Mouse (Mus musculus) lung, postnatal 0 days (tissue): ENCODE measurements at regions not wholly inside any gene's neighbourhood (a gene's known extent, or its start where the extent isn't known, plus 50 kb on each side); places are given as distances from the start of the nearest gene placed in this dataset.
"Not testable (repeated sequence)": the region's sequence is repeated elsewhere in the genome, so short reads cannot be mapped to it uniquely, and the experiment has no call there.

Experiments used
- ATAC-seq: fragments of 200-750 bp; cut with Nextera tagmentation; 2 replicates; pipeline ENCODE4 v1.8.0; 2017; ENCODE audit warnings: moderate library complexity
- DNase-seq: peaks from one replicate; pipeline ENCODE4 v3.0.0-alpha.2; 2016; ENCODE audit warnings: low spot score
- H3K27ac ChIP-seq: fragments of 300-500 bp; sonication (generic); 2 replicates; pipeline ENCODE4 v1.5.1; 2014; ENCODE audit warnings: antibody characterized with exemption, mild to moderate bottlenecking, low read length, mixed read lengths
- H3K27me3 ChIP-seq: fragments of 300-500 bp; sonication (generic); replicated peaks from 2 replicates; pipeline ENCODE4 v1.6.1; 2014; ENCODE audit warnings: low read length, mixed read lengths; ENCODE audit not compliant: insufficient read depth
- H3K36me3 ChIP-seq: fragments of 300-500 bp; sonication (generic); 2 replicates; pipeline ENCODE4 v1.6.1; 2014; ENCODE audit warnings: low read length, mixed read lengths; ENCODE audit not compliant: insufficient read depth
- H3K4me1 ChIP-seq: fragments of 300-500 bp; sonication (generic); 2 replicates; pipeline ENCODE4 v1.6.1; 2014; ENCODE audit warnings: antibody characterized with exemption, low read depth, low read length, mixed read lengths; ENCODE audit not compliant: insufficient read depth
- H3K4me2 ChIP-seq: fragments of 300-500 bp; sonication (generic); replicated peaks from 2 replicates; pipeline ENCODE4 v1.6.1; 2014; ENCODE audit warnings: low read depth, mild to moderate bottlenecking, low read length, moderate library complexity, mixed read lengths
- H3K4me3 ChIP-seq: fragments of 300-500 bp; sonication (generic); 2 replicates; pipeline ENCODE4 v1.5.1; 2014; ENCODE audit warnings: low read depth, low read length
- H3K9ac ChIP-seq: fragments of 300-500 bp; sonication (generic); replicated peaks from 2 replicates; pipeline ENCODE4 v1.6.1; 2014; ENCODE audit warnings: low read depth, mild to moderate bottlenecking
- H3K9me3 ChIP-seq: fragments of 300-500 bp; sonication (generic); 2 replicates; pipeline ENCODE4 v1.6.1; 2016; ENCODE audit warnings: low read length, mixed read lengths
- CTCF ChIP-seq: IDR thresholded peaks from 2 replicates; pipeline ENCODE4 v1.5.1; 2016; ENCODE audit warnings: antibody characterized with exemption, mild to moderate bottlenecking
- EP300 ChIP-seq: IDR thresholded peaks from 2 replicates; pipeline ENCODE4 v1.6.1; 2016; ENCODE audit warnings: antibody characterized with exemption, mild to moderate bottlenecking, control low read depth
- WGBS: fragments of 180-500 bp; shearing (Covaris S2); extraction: QIAGEN DNeasy Blood & Tissue Kit; methylation state at CpG from one replicate; pipeline ENCODE4 v1.1.7; 2014; 5-methylcytosine and 5-hydroxymethylcytosine counted together

GRCm38 (mm10) chr2:107935336-107935735, 644.9 kb downstream of the Kcna4 start:
- DNase-seq, result no peak
- H3K4me2 ChIP-seq, result no peak overlapping the region
- H3K27me3 ChIP-seq, result no peaks in the 10 kb centered on the region
- no peaks in the 10 kb centered on the region for H3K36me3 ChIP-seq
- no peaks in the 10 kb centered on the region for H3K4me1 ChIP-seq
- ATAC-seq, result no peak
- H3K27ac ChIP-seq, result no peak overlapping the region
- TF ChIP-seq EP300 (no peak), CTCF (no peak)
- no peaks in the 10 kb centered on the region for H3K9me3 ChIP-seq
- H3K9ac ChIP-seq, result no peak overlapping the region
- no peak overlapping the region for H3K4me3 ChIP-seq
- WGBS, result 59% methylated on average over 2 of the region's 2 CpGs

- no peak for ATAC-seq
- WGBS, result 62% methylated on average over 2 of the region's 2 CpGs
- no peak for TF ChIP-seq EP300
- no peak for TF ChIP-seq CTCF
These were observed 645.3 kb downstream of the Kcna4 start for GRCm38 (mm10) chr2:107935775-107936174.

GRCm38 (mm10) chr2:107941374-107941773, 650.9 kb downstream of the Kcna4 start:
- Histone ChIP-seq H3K36me3 (no peaks in the 10 kb centered on the region), H3K9me3 (no peaks in the 10 kb centered on the region), H3K4me3 (no peak overlapping the region), H3K27me3 (no peaks in the 10 kb centered on the region), H3K9ac (no peak overlapping the region), H3K4me2 (no peak overlapping the region), H3K4me1 (no peaks in the 10 kb centered on the region), H3K27ac (no peak overlapping the region)
- DNase-seq (no peak), ATAC-seq (no peak)
- TF ChIP-seq CTCF, result no peak
- no peak for TF ChIP-seq EP300

More at GRCm38 (mm10) chr2:107935775-107936174, 645.3 kb downstream of the Kcna4 start:
- H3K27me3 ChIP-seq, result no peaks in the 10 kb centered on the region
- H3K9me3 ChIP-seq, result no peaks in the 10 kb centered on the region
- no peak overlapping the region for H3K4me2 ChIP-seq
- no peak overlapping the region for H3K4me3 ChIP-seq
- DNase-seq, result no peak
- no peak overlapping the region for H3K9ac ChIP-seq
- H3K27ac ChIP-seq, result no peak overlapping the region
- no peaks in the 10 kb centered on the region for H3K4me1 ChIP-seq
- H3K36me3 ChIP-seq, result no peaks in the 10 kb centered on the region

GRCm38 (mm10) chr2:107945837-107946451, 655.5 kb downstream of the Kcna4 start:
- H3K27me3 ChIP-seq, result no peaks in the 10 kb centered on the region
- DNase-seq, result no peak
- no peaks in the 10 kb centered on the region for H3K4me1 ChIP-seq
- H3K9me3 ChIP-seq, result no peaks in the 10 kb centered on the region
- TF ChIP-seq CTCF (peak; percentile 28; the same call in 1 of the 2 replicates), EP300 (no peak)
- H3K9ac ChIP-seq, result no peak overlapping the region
- H3K36me3 ChIP-seq, result no peaks in the 10 kb centered on the region
- 9% methylated on average over 3 of the region's 3 CpGs for WGBS
- ATAC-seq, result no peak
- H3K27ac ChIP-seq, result no peak overlapping the region
- H3K4me3 ChIP-seq, result no peak overlapping the region
- H3K4me2 ChIP-seq, result no peak overlapping the region

- not testable (repeated sequence) for H3K9ac ChIP-seq, H3K4me3 ChIP-seq, H3K9me3 ChIP-seq, H3K27me3 ChIP-seq, H3K27ac ChIP-seq, ATAC-seq, DNase-seq, H3K4me1 ChIP-seq, H3K36me3 ChIP-seq, H3K4me2 ChIP-seq
- 79% methylated on average over 9 of the region's 9 CpGs for WGBS
These were observed 665.2 kb downstream of the Kcna4 start for GRCm38 (mm10) chr2:107955608-107956127.

- not testable (repeated sequence) for H3K36me3 ChIP-seq
These were observed 673.5 kb downstream of the Kcna4 start for GRCm38 (mm10) chr2:107963921-107964320.

GRCm38 (mm10) chr2:107964841-107965240, 674.4 kb downstream of the Kcna4 start:
- H3K9ac ChIP-seq, result no peak overlapping the region
- ATAC-seq, result no peak
- 75% methylated on average over 2 of the region's 2 CpGs for WGBS

More at GRCm38 (mm10) chr2:107963921-107964320, 673.5 kb downstream of the Kcna4 start:
- H3K4me3 ChIP-seq, H3K4me2 ChIP-seq, H3K27me3 ChIP-seq, H3K4me1 ChIP-seq, H3K9ac ChIP-seq, H3K27ac ChIP-seq, DNase-seq, ATAC-seq, H3K9me3 ChIP-seq: not testable (repeated sequence)
- 81% methylated on average over 8 of the region's 8 CpGs for WGBS

More at GRCm38 (mm10) chr2:107964841-107965240, 674.4 kb downstream of the Kcna4 start:
- no peak for TF ChIP-seq EP300
- no peak for TF ChIP-seq CTCF
- no peaks in the 10 kb centered on the region for H3K4me1 ChIP-seq
- H3K4me2 ChIP-seq, result no peak overlapping the region
- H3K27ac ChIP-seq, result no peak overlapping the region
- H3K9me3 ChIP-seq, result no peaks in the 10 kb centered on the region
- no peaks in the 10 kb centered on the region for H3K36me3 ChIP-seq
- H3K4me3 ChIP-seq, result no peak overlapping the region
- no peaks in the 10 kb centered on the region for H3K27me3 ChIP-seq
- no peak for DNase-seq
